Comparison of ENCODE assay signal across 8 mouse cellular contexts in the genomic region with DNA sequence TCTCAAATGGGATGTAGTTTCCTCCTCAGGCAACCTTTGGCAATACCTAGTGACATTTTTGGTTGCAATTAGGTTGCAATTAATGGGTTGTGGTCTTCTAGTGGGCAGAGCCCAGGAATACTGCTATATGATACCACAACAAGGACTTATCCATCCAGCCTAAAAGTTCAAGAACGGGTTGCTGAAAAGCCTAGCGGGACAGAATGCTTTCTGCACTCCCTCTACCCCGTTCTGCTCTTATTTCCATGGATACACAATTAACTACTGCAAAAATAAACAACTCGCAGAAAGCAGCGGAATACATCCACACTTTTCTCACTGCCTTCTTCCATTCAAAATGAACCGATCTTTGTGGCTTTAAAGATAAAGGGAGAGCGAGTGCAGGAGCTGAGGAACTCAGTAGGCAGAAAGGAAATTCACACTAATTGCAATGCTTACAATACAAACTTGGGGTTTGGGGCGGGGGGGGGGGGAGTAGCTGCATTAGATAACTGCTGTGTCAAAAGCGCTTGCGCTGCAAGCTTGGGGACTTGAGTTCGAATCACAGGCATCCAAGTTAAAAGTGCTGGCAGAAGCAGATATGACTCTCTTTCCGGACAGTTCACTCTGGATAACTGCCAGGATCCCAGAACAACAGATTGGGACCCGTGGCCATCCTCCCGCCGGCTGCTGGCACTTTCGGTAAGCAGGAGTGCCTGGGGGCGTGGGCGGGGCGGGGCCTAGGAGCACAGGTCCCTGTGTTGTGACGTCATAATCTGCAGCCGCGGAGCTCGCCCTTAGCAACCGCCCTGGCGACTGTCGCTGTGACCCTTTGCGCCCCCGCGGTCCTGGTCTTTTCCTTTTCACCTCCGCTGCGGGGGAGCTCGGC. TPM values are rescaled to one million over a fixed set of nuclear protein-coding genes. Genes with fewer than 3 reads are reported as not detected.
DNase-seq lines count a peak whose midpoint lies in the region; ATAC-seq and TF ChIP-seq lines count a peak whose summit lies in the region.

A gene (plus strand): TSS at position 766 of the 868 bp plus-strand sequence.

- peaks cover 1% of the 10 kb centered on the region; the same call in 1 of the 2 replicates for H3K79me2 ChIP-seq in MEL (ENCODE audit: control insufficient read depth, insufficient read depth, low read length, poor library complexity)

- TF ChIP-seq RAD21 in MEL (IDR thresholded peaks at IDR 0.05; ENCODE audit: low read depth, low read length) = no peak

- peak; percentile 92 for ATAC-seq in forebrain, embryonic 16.5 days
- peak; percentile 94 for ATAC-seq in neural tube, embryonic 14.5 days (ENCODE audit: low read depth)

- no peaks in the 10 kb centered on the region for H3K27me3 ChIP-seq in MEL (ENCODE audit: control insufficient read depth in 1 of 2, insufficient read depth in 2 of 2, low read length in 2 of 2)
- H3K27me3 ChIP-seq in forebrain, embryonic 16.5 days (replicated peaks; ENCODE audit: control insufficient read depth, insufficient read depth, low read length) = no peaks in the 10 kb centered on the region
- H3K27me3 ChIP-seq in neural tube, embryonic 14.5 days (ENCODE audit: control insufficient read depth, insufficient read depth, low read length) = no peaks in the 10 kb centered on the region
- no peaks in the 10 kb centered on the region for H3K27me3 ChIP-seq in testis, adult 2 months (ENCODE audit: control insufficient read depth, insufficient read depth, low read length)

- no peak within 1 kb of the TSS for H3K27ac ChIP-seq in MEL (ENCODE audit: control insufficient read depth, low read depth, low read length)
- H3K27ac ChIP-seq in forebrain, embryonic 16.5 days (ENCODE audit: low read length) = peak within 1 kb of the TSS; percentile 56
- H3K27ac ChIP-seq in neural tube, embryonic 14.5 days (ENCODE audit: low read depth, low read length) = peak within 1 kb of the TSS; percentile 52
- H3K27ac ChIP-seq in testis, adult 2 months (ENCODE audit: control insufficient read depth, insufficient read depth, low read depth, low read length) = peak within 1 kb of the TSS; percentile 93

- H3K4me1 ChIP-seq in MEL (ENCODE audit: control insufficient read depth in 1 of 2, insufficient read depth in 2 of 2, low read length in 2 of 2) = no peaks in the 10 kb centered on the region; a peak in 1 of 4 replicates
- peaks cover 10% of the 10 kb centered on the region for H3K4me1 ChIP-seq in forebrain, embryonic 16.5 days (replicated peaks; ENCODE audit: control insufficient read depth, insufficient read depth, low read length)
- H3K4me1 ChIP-seq in neural tube, embryonic 14.5 days (ENCODE audit: control insufficient read depth, insufficient read depth, low read length) = peaks cover 5% of the 10 kb centered on the region; the same call in 1 of the 2 replicates
- no peaks in the 10 kb centered on the region for H3K4me1 ChIP-seq in testis, adult 2 months (ENCODE audit: control insufficient read depth, insufficient read depth, low read length)

- peak within 1 kb of the TSS; percentile 56 for H3K9ac ChIP-seq in MEL (ENCODE audit: control insufficient read depth, low read depth, low read length, poor library complexity, severe bottlenecking)
- peak within 1 kb of the TSS; percentile 82 for H3K9ac ChIP-seq in forebrain, embryonic 16.5 days (replicated peaks; ENCODE audit: low read depth, low read length)
- peak within 1 kb of the TSS; percentile 72 for H3K9ac ChIP-seq in neural tube, embryonic 14.5 days (replicated peaks; ENCODE audit: low read depth, low read length)

- no peak for TF ChIP-seq CTCF in MEL (IDR thresholded peaks at IDR 0.05 in 2 of 3, conservative IDR thresholded peaks at IDR 0.05 in 1 of 3; ENCODE audit: control insufficient read depth in 1 of 3, insufficient read depth in 1 of 3, low read depth in 2 of 3, low read length in 3 of 3, poor library complexity in 1 of 3, severe bottlenecking in 1 of 3)
- TF ChIP-seq CTCF in testis, adult 2 months (IDR thresholded peaks at IDR 0.05; ENCODE audit: control insufficient read depth, insufficient read depth, insufficient replicate concordance, low read depth, low read length) = no peak

- peak within 1 kb of the TSS; percentile 71 for H3K4me2 ChIP-seq in forebrain, embryonic 16.5 days (ENCODE audit: low read length)
- H3K4me2 ChIP-seq in neural tube, embryonic 14.5 days (ENCODE audit: low read depth, low read length) = peak within 1 kb of the TSS; percentile 63

- DNase-seq in MEL (ENCODE audit: low read depth, low spot score) = peak; percentile 90
- peak; percentile 84 to 85 for DNase-seq in cerebellum, adult 18-20 months
- peak; percentile 74 to 79 for DNase-seq in heart, postnatal 36 days
- peak; percentile 79 to 91 for DNase-seq in layer of hippocampus, adult 18-20 months (ENCODE audit: low spot score in 2 of 2)
- peak; percentile 79 to 88 for DNase-seq in lung, adult 18-20 months

- peak in 1 of 2 experiments; percentile 40; a peak in 1 of 4 replicates for TF ChIP-seq POLR2A in MEL (IDR thresholded peaks at IDR 0.05; ENCODE audit: control insufficient read depth in 1 of 2, insufficient read depth in 1 of 2, low read depth in 1 of 2, low read length in 2 of 2, poor library complexity in 1 of 2)
- peak; percentile 91 for TF ChIP-seq POLR2A in testis, adult 2 months (IDR thresholded peaks at IDR 0.05; ENCODE audit: control insufficient read depth, low read depth, low read length)

- H3K4me3 ChIP-seq in MEL (ENCODE audit: control insufficient read depth in 1 of 2, insufficient read depth in 1 of 2, low read depth in 2 of 2, low read length in 2 of 2) = peak within 1 kb of the TSS; percentile 72 to 100
- peak within 1 kb of the TSS; percentile 94 for H3K4me3 ChIP-seq in forebrain, embryonic 16.5 days (replicated peaks; ENCODE audit: low read length)
- peak within 1 kb of the TSS; percentile 64 for H3K4me3 ChIP-seq in neural tube, embryonic 14.5 days (ENCODE audit: low read depth, low read length)
- peak within 1 kb of the TSS; percentile 99 for H3K4me3 ChIP-seq in testis, adult 2 months (ENCODE audit: control insufficient read depth, low read depth, low read length)

- H3K9me3 ChIP-seq in MEL (replicated peaks; ENCODE audit: insufficient read depth, low read length) = no peaks in the 10 kb centered on the region
- H3K9me3 ChIP-seq in forebrain, embryonic 16.5 days (ENCODE audit: control insufficient read depth, low read length) = no peaks in the 10 kb centered on the region
- no peaks in the 10 kb centered on the region for H3K9me3 ChIP-seq in neural tube, embryonic 14.5 days (ENCODE audit: control insufficient read depth, low read length)

- TF ChIP-seq EP300 in MEL (IDR thresholded peaks at IDR 0.05; ENCODE audit: low read depth in 1 of 2, low read length in 2 of 2) = no peak

- peaks cover 0 to 4% of the 10 kb centered on the region in 2 experiments; a peak in 2 of 4 replicates for H3K36me3 ChIP-seq in MEL (ENCODE audit: control insufficient read depth in 1 of 2, insufficient read depth in 2 of 2, low read length in 2 of 2)
- no peaks in the 10 kb centered on the region for H3K36me3 ChIP-seq in forebrain, embryonic 16.5 days (ENCODE audit: control insufficient read depth, insufficient read depth)
- no peaks in the 10 kb centered on the region for H3K36me3 ChIP-seq in neural tube, embryonic 14.5 days (ENCODE audit: control insufficient read depth, insufficient read depth, low read length)
- H3K36me3 ChIP-seq in testis, adult 2 months (ENCODE audit: control insufficient read depth, insufficient read depth, low read length) = no peaks in the 10 kb centered on the region; the same call in 1 of the 2 replicates

- intact Hi-C loops in heart, postnatal 36 days (cut with DNase I) = no loop called here

- WGBS in forebrain, embryonic 16.5 days = 2% methylated on average over 32 of the region's 32 CpGs
- WGBS in neural tube, embryonic 14.5 days = 7% methylated on average over 32 of the region's 32 CpGs

TF ChIP-seq in MEL, 35 proteins besides CTCF, POLR2A, EP300 and RAD21:
- TF ChIP-seq HCFC1 (IDR thresholded peaks at IDR 0.05; ENCODE audit: low read depth, low read length) (peak; percentile 76), ETS1 (IDR thresholded peaks at IDR 0.05; ENCODE audit: low read depth, low read length) (peak; percentile 26; the same call in 1 of the 2 replicates), SIN3A (IDR thresholded peaks at IDR 0.05; ENCODE audit: low read length) (peak; percentile 80), CHD1 (IDR thresholded peaks at IDR 0.05; ENCODE audit: low read depth, low read length) (no peak), GATA1 (IDR thresholded peaks at IDR 0.05; ENCODE audit: low read depth, low read length) (no peak), MAFK (IDR thresholded peaks at IDR 0.05; ENCODE audit: borderline replicate concordance, low read depth, low read length) (no peak), MXI1 (IDR thresholded peaks at IDR 0.05; ENCODE audit: low read depth, low read length) (peak; percentile 56; the same call in 1 of the 2 replicates), TBP (IDR thresholded peaks at IDR 0.05; ENCODE audit: low read depth, low read length) (0 out of 2 replicates have a peak, but pooled peaks have one; percentile 15), TCF12 (IDR thresholded peaks at IDR 0.05; ENCODE audit: low read depth, low read length) (peak; percentile 11; the same call in 1 of the 2 replicates)

RNA-seq across cellular contexts. Expression of the gene that starts here (rescaled TPM):
- total RNA-seq in MEL (2012; rRNA removed) = 3.9 and 4.0 TPM in 2 replicates
- polyA plus RNA-seq in MEL (2012; ENCODE audit: insufficient read depth in 1 of 2, insufficient read length in 2 of 2, low read depth in 1 of 2, low replicate concordance in 2 of 2, missing spikeins in 1 of 2) = 1 to 10 TPM in 1 of 2 experiments, not detected in 1; 5.5 TPM
- 27.4 and 32.1 TPM in 2 replicates for polyA plus RNA-seq in forebrain, embryonic 16.5 days (2015; fragmentation: Nextera tagmentation; extraction: Ambion mirVana)
- total RNA-seq in heart, postnatal 36 days (2021) = 1 to 10 TPM; 5.8 to 6.3 TPM
- 10 to 100 TPM; 24.2 to 25.6 TPM for total RNA-seq in layer of hippocampus, adult 18-20 months (2021)
- polyA plus RNA-seq in neural tube, embryonic 14.5 days (2014; fragmentation: Nextera tagmentation; extraction: Ambion mirVana) = 36.2 and 40.9 TPM in 2 replicates
- polyA plus RNA-seq in testis, adult 2 months (2012; rRNA removed) = 214 and 215 TPM in 2 replicates
